Mouse (Mus musculus): Measurements from ENCODE around the gene Atp9a.

DNA sequence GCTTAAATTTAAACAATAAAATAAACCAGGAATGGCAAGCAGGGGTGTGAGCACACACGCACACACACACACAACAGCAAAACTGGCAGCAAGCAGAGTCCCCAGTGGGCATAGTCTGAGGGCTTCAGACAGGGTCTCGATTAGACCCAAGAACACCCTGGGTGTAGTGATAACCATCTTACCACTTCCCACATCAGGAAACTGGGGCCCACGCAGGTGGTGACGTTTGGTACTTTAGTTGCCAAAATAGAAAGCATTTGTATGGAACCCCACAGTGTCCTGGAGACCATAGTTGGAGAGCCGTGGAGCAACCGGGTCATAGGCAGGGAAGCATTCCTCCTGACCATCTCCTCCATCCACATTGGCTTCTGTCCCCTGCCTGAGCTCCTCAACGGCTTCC lies 146.5 kb downstream of the Atp9a start:
- TF ChIP-seq CTCF (IDR thresholded peaks at IDR 0.05) (no peak), EP300 (IDR thresholded peaks at IDR 0.05) (no peak)
